Mouse (Mus musculus) left cerebral cortex, postnatal 10 days (tissue): ENCODE measurements around the gene Ccdc28b. TPM values are rescaled to one million over a fixed set of nuclear protein-coding genes. Genes with fewer than 3 reads are reported as not detected.

Experiments
- DNase-seq, 2 experiments: peaks; one replicate each; pipeline ENCODE4 v3.0.0; 2021 to 2022; ENCODE audit warnings: low spot score in 2 of 2, mixed read lengths in 1 of 2; ENCODE audit errors: extremely low spot score in 1 of 2
- intact Hi-C: fragments of 180-260 bp; cut with DNase I; formaldehyde crosslinking; loops from one replicate; pipeline ENCODE4 v1.15.1; 2025
- total RNA-seq, 2 experiments: library from RNA; stranded (reverse); gene quantifications; 2 replicates each; pipeline ENCODE4 v1.2.3; 2021

Gene Ccdc28b
- 100 to 1,000 TPM; 123 to 130 TPM for total RNA-seq

DNA sequence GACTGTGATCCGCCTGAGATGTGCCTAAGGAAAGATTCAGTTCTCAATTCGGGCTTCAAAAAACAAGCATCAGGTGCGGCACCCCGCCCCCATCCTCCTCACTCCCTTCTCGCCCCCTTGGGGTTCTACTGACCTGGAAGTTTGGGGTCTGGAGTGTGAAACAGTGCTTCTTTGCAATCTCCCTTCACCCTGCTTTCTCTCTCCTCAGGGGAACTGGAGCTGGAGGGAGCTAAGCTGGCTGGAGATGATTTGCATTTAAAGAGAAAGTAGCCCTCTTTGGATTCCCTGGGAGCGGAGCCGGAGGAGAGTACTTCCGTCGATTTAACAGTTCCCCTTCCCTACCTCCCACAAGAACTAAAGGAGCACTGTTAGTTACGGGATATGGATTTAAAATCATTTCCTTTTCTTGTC is at the start of gene Ccdc28b:
Ccdc28b (minus strand) TSS at position 267 of the 411 bp plus-strand sequence.
- intact Hi-C loops = no loop called here
- DNase-seq = peak in 1 of 2 experiments; percentile 55

DNA sequence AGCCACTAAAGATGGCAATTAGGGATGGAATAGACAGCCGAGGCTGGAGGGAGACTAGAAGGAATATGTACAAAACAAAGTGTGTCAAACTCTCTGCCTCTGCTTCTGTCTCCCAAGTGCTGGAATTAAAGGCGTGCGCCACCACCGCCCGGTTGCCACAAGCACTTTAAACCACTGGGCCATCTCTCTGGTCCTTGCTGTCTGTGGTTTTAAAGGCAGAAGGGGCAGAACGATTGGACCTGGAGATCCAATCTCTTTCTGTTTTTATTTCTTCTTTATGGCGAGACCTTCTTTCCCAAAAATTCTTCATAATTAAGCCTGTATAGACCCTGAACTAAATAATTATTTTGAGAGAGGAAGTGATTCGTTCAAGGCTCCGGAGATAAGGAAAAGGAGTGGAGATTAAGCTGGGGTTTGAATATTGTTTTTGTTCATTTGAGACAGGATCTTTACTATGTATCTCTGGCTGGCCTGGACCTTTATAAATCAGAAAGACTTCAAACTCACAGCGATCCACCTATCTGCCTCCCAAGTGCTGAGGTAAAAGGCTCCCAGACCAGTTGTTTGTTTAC is 49.2 kb upstream of the Ccdc28b start:
- intact Hi-C loops = no loop called here
- no peak for DNase-seq

DNA sequence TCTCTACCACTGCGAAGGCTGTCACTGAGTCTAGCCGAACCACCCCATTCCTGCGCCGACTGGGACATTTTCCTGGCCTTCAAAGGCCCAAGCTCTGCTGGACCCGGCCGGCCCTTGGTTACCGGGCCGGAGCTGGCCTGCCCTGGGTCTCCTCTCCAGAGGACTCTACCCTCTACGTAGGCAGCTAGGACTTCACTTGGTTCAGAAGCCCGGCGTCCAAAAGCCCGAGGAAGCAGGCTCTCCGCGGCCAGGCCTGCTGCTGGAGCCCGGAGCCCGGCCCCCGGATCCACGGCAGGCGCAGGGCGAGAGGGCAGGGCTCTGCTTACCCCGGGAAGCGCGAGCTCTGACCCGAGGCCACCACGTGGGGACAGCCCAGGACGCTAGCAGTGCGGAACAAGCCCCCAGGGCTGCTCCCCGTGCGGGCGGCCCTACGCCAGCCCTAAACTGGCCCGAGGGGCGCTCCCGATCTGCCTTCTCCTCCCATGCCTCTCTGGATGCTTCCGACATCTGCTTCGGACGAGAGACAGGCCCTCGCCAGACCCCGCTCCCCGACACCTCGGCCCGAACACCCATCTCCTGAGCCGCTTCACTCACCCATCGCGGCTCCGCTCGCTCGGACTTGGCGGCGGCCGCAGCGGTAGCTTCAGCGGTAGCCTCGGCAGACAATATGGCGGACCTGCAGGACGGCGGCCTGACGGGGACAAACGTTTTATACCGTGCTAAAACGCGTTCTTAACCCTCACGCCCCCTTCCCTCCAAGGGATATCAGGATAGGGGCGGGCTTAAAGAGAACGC is 48.5 kb upstream of the Ccdc28b start, which contains the start of gene Kpna6:
Kpna6 (minus strand) TSS at position 685 of the 795 bp plus-strand sequence.
- peak; percentile 90 to 93 for DNase-seq
- intact Hi-C loops = no loop called here

DNA sequence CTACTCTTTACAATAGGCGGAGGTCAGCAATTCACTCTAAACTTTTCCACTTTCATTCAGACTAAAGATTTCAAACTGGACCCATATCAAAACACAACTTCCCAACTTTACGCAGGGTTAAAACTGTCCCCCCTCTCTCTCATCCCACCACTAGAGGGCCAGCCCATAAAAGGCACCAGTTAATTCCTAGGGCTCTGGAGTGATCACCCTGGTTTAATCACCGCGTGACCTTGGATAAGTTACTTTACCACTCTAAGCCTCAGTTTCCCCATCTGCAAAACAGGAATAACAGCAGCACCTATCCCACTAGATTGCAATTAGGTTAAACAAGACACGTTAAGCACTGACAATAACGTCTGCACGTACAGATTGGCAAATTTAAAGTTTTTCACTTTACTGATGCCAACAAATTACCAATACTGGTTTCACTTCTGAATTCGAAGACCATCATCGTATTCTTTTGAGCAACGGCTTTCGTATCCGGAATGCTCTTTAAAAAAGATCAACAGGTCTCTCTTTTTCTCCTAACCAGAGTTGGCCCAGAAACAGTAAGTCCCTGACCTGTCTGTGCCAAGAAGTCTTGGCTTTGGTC is 47.8 kb upstream of the Ccdc28b start:
- peak; percentile 27 to 61 for DNase-seq
- intact Hi-C loops = no loop called here

DNA sequence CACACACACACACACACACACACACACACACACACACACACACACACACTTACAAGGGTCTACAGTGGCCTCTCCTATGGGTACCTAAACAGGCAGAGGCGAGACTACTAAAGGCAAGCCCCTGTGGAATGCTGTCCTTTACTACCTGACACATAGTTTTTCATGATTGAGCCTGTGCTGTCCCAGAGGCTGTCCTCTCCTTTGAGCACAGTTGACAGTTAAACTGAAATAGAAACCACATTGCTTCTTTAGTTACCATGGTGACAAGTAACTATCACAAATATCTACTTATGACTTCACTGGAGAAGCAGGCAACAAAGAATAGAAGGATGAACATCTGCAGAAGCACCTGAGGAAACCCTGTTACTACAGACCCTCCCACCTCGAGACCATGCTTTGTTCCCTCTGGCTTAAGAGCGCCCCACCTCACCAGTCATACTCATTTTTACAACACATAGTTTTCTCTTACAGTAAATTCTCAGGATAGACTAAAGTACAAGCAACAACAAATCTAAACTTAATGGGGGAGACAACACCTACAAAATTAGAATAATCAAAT is 38.6 kb upstream of the Ccdc28b start:
- intact Hi-C loops = no loop called here
- DNase-seq = no peak

DNA sequence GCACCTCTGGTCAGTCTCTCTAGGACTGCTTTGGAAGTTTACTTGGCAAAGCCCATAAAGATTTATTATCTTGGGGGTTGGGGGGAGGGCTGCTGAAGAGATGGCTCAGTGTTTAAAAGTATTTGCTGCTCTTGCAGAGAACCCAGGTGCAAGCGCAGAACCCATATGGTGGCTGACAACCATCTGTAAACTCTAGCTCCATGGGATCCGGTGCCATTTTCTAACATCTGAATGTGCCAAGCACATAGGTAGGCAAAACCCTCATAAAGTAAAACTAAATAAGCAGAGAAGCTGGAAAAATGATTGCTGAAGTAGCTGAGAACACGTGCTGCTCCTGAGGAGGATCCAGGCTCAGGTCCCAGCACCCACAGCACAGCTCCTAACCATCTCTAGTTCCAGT is 37.8 kb upstream of the Ccdc28b start:
- no peak for DNase-seq
- intact Hi-C loops = no loop called here

DNA sequence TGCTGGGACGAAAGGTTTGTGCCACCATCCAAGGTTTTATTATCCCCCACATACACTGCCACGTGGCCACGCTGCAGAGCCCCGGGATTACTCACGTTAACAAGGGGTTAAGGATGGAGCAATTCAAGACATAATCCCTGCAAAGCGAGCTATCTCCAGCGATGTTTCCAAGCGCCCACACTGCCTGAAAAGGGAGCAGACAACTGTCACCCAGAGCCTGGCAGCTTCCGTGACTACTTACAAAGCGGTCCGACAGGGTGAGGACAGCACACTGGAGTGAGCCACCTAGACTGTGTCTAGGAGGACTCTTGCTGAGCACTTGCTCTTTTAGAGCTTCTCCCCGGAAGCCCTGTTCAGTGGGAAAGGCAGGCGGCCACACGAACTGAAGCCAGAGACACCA is 31.0 kb upstream of the Ccdc28b start:
- no peak for DNase-seq
- intact Hi-C loops = no loop called here

DNA sequence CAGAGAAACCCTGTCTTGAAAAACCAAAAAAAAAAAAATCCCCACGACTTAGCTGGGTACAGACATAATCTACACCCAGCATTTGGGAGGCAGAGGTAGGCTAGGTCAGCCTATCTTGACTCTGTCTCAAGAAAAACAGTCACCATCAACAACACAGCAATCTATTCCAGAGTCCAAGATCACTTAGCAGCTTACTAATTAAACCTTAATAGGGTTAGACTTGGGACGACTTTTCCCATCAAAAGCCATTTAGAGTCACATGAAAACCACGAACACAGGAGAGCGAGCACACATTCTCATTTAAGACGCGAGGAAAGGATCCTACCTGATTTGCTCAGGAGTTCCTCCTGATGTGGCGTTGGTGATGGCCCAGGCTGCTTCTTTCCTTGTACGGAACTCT is 26.6 kb upstream of the Ccdc28b start:
- intact Hi-C loops = no loop called here
- no peak for DNase-seq

DNA sequence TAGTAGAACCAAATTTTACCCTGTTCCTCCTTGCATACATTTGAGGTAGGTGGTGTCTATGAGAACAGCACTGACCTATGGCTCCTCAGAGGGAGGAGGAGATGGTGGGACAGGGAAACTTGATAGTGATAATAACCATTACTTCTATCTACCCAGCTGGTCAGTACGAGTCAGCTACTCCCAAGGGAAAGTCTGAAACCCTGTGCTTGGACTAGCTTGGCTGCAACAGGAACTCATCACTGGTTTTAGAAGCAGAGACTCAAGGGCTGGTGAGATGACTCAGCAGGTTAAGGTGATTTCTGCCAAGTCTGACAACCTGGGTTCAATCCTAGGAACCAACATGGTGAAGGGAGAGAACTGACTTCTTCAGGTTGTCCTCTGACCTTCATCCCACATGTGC is 24.9 kb upstream of the Ccdc28b start:
- no peak for DNase-seq
- intact Hi-C loops = no loop called here

DNA sequence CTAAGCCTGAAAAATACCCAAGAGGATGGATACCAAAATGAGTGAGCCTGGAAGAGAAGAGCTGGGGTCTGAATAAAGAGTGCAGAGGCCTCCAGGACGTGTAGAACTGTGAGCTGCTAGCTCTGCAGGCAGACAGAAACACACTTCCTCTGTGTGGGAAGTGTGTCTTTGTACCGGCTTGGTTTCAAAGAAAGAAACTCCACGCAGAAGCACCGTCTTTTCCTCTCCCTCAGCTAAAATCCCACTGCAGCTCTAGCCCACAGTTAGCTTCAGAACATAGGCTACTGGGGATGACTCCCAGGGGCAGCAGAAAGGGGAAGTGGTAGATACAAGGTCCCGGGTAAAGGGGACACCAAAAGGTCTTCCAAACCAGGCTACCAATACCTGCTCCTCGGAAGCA is 21.5 kb upstream of the Ccdc28b start:
- intact Hi-C loops = no loop called here
- DNase-seq = no peak

DNA sequence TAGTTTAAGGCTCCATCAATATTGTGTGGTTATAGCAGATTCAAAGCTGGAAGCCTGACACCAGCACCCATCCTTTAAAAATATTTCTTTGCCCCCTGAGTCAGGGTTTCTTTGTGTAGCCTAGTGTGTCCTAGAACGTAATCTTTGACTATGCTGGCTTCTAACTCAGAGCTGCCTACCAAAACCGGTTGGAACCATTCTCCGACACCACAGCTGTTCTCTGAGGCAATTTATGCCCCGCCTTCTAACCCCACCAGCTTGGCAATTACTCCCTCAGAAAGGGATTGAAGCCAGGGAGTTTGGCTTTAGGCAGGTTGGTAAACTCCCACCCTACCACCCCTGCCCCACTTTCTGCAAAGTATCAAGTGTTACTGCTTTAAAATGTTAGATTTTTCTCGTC is 18.0 kb upstream of the Ccdc28b start:
- DNase-seq = no peak
- intact Hi-C loops = no loop called here

DNA sequence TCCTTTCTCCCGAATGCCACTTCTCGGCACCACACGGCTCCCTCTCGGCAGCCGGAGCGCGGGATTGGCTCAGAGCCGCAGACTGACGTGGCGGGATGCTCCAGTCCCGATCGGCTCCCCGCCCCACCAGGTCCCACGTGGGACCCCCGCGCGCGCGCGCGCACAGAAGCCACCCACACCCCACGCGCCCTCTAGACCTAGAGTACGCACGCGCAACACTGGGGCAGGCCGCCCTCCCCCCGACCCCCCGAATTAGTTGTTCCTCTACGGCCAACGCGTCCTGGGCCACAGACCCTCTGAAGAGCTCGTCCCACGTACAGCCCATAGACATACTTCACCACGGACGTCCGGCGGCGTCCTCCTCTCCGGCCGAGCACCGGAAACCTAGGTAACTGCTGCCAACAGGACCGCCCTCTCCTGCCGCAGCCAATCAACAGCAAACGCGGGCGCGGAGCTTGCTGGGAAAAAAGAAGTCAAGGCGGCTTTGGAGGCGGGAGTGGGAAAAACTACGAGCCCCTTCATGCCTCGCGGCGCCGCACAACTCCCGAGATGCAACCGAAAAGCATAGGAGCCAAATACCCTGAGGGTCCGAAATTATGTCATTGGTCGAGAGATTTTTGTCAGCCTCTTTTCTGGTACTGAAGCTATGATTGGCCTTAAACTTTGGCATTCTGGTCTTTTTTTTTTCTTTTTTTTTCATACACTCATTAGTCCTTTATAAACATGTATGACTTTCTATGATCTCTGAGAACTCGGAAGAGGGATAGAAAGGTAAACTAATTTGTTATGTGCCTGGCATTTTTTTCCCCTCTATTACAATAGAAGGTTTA is 17.1 kb upstream of the Ccdc28b start, which contains the start of gene Txlna:
Txlna (minus strand) TSS at position 428 of the 830 bp plus-strand sequence.
- peak; percentile 97 to 98 for DNase-seq
- intact Hi-C loops = no loop called here

DNA sequence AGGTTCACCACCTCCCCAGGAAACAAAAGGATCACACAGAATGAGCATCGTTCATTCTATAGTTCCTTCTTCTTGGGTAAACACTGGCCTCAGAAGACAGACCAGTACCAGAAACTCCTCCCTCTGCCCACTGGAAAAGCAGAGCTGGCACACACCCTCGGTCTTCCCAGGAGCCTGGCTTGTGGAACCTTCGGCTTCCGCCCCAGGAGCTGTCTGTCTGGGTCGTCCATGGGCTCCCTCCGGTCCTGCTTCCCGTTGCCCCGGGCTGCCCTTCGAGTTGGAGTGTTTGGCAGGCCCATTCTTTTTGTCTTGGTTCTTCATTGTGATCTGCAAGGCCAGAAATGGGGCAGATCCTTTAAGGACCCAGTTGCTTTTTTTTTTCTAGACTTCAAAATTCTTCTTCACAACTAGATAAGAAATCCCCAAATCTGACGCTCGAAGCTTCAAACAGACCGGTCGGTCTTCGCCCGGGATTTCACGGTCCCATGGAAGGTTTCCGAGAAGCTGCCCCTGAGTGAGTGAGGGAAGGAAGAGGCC is 16.4 kb upstream of the Ccdc28b start:
- intact Hi-C loops = no loop called here
- peak in 1 of 2 experiments; percentile 73 for DNase-seq

DNA sequence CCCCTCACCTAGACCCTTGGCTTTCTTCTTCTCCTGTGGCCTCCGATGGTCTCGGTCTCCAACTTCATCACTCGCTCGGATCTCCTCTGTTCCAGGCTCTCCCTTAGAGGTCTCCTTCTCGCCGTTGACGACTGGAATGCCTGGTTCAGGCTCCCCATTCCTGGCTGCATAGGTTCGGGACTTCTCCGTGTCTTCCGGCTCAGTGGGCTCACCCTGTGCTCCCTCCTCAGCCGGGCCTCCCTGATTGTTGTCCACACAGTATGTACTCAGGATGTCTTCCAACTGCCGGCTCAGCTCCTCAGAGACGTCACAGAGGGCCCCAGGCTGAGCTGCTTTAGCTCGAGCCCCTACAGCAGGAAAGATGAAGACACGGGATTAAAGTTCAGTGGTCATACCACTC is 15.5 kb upstream of the Ccdc28b start:
- intact Hi-C loops = no loop called here
- DNase-seq = no peak

DNA sequence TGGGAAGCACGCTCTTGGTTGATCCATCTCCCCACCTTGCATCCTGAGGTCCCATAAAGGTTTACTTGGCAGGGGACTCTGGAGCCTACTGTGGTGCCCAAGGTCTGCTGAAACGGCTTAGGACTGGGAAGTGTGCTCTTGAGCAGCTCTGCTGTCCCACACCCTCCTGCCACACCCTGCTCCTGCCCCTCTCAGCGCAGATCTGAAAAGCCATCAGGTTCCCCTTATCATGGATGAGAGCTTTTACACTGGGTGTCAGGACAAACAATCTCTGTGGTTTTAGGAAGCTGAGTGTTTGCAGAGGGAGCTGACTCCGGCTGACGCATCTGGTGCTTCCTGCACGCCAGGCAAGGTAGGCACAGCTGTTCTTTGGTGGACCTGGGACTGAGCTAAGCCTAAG is 10.1 kb upstream of the Ccdc28b start:
- no peak for DNase-seq
- intact Hi-C loops = no loop called here

DNA sequence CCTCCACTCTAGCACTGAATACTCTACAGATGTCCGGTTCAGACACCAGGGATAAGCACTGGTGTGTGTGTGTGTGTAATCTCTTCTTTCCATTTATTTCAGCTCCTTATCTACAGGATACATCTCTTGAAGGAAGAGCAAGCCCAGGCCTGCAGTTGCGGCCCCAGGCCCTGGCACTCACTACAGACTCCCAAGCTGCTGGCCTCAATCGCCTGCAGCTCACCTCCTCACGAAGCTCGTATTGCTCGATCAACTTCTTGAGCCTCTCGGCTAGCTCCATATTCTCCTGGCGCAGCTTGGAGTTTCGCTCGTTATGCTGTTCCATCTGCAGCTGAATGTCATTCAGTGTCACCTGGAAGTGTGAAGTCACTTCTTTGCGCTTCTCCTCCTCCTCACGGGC is 8.1 kb upstream of the Ccdc28b start:
- DNase-seq = no peak
- intact Hi-C loops = no loop called here

DNA sequence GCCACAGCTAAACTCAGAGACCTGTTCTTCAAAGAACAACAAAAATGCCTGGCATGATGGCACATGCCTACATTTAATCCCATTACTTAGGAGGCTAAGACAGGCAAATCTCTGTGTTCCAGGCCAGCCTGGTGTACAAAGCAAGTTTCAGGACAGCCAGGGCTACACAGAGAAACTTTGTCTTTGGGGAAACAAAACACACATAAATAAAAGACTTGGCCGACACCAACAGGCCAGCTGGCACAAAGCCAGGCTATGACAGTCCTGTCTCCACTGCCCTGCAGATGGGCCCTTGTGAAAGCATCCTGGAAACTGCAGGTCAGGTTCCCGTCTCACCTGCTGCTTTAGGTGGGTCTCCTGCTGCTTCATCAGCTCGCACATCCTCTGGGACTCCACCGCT is 7.2 kb upstream of the Ccdc28b start:
- DNase-seq = no peak
- intact Hi-C loops = no loop called here

DNA sequence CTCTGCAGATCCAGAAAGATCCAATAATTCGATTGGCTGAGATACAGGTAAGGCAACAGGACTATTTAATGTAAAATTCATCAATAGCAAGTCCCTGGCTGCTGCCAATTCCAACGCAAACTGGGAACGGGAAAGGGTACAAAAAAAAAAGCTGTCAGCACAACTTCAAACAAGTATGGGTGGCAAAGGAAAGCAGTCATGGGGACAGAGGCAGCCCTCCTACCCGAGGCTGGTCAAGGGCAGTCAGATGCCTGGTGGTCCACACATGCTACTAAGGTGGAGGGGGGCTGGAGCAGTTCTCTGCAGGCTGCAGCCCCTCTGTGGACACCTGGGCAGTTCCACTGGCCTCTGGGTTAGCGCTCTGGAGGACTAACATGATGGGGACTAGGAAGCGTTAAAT is 2.3 kb upstream of the Ccdc28b start:
- DNase-seq = no peak
- intact Hi-C loops = no loop called here

DNA sequence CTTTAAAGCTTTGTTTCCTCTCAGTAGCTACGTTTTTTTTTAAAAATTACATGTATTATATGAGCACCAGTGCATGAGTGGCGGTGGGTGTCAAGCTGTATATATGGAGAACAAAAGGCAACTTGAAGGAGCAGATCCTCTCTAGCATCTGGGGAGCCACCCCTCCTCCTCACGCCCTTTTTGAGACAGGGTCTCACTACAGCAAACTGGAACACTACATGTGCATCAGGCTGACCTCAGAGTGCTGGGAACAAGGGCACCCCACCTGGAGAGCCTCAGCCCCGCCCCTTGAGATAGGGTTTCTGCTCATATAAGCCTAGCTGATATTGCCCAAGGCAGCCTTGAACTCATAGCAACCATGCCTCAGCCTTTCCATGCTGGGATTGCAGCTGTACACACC is 1.7 kb upstream of the Ccdc28b start:
- no peak for DNase-seq
- intact Hi-C loops = no loop called here
